Mouse (Mus musculus) brain, embryonic 18.5 days (tissue): ENCODE results near the gene Psmd13.
"Not testable (repeated sequence)": the region's sequence is repeated elsewhere in the genome, so short reads cannot be mapped to it uniquely, and the experiment has no call there.

ENCODE experiments used
- DNase-seq: peaks from one replicate; pipeline ENCODE4 v3.0.0-alpha.2; 2012; ENCODE audit warnings: low read depth, low spot score

Gene Psmd13

DNA sequence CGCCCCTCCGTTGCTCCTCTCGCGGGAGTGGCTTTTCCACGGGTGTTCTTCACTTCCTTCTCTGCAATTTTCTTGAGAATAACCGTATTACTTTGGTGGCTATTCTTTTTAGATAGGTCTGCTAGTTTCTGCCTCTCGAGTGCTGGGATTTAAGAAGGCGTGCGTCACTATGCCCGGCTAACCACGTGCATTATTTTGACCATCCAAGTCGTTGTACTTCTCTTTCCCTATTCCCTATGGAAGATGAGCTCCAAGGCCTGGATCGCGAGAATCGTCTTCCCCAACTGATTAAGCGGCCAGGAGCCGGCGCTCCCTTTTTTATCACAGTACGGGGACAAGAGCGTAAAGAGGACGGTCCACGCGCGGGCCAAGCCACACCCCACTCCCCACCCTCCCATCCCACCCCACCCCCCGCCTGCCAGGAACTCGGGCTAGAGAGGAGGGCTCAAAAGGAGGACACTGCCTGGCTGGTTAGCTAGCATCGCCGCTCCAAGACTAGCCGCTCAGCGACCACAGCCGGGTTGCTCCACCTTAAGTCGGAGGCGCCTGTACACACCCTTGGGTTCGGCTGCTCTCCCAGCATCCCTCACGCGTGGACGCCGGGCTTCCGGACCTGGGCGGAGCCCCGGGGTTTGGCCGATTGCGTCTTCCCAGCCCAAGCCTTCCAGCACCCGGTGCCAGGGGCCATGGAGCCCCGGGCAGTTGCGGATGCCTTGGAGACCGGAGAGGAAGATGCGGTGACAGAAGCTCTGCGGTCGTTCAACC, 24.8 kb upstream of the Psmd13 start, which contains the start of gene Ric8a:
Gene Ric8a (plus strand): TSS at position 173 of the 765 bp plus-strand sequence.
- peak; percentile 54 for DNase-seq

GRCm38 (mm10) chr7:140857550-140858505, 23.9 kb upstream of the Psmd13 start, which contains the start of gene Bet1l:
Bet1l (minus strand) TSS chr7:140857577.
- DNase-seq, result no peak

GRCm38 (mm10) chr7:140858746-140859145, 23.0 kb upstream of the Psmd13 start:
- DNase-seq, result no peak

DNA sequence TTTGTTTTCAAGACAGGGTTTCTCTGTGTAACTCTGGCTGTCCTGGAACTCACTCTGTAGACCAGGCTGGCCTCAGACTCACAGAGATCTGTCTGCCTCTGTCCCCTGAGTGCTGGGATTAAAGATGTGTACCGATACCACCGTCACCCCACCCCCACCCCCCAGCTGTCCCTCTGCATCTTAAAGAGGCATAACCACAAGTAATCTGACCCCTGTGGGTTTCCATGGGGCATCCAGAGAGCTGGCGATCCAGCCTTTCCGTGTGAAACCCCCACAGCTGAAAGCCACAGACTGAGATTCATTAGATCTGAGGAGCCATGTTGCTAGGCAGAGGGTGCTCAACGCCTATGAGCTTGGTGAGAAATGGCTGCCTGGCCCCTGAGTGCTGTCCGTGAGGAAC, 21.8 kb upstream of the Psmd13 start:
- no peak for DNase-seq

DNA sequence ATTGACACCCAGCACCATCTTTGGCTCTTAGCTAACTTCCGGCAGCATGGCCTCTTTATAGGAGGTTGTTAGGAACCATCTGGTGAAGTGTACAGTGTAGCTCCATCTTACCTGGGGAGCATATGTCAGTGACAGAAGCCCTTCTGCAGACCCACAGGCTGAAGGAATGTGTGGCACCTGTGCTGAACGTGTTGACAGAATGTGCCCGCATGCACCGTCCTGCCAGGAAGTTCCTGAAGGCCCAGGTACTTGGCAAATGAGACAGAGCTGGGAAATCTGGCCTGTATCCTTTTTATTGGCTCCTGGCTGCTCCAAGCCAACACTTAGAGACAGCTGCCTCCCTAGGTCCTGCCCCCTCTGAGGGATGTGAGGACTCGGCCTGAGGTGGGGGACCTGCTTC, 21.0 kb upstream of the Psmd13 start:
- DNase-seq, result no peak

GRCm38 (mm10) chr7:140864761-140865160, 17.0 kb upstream of the Psmd13 start:
- no peak for DNase-seq

- no peak for DNase-seq
These were observed 7.5 kb upstream of the Psmd13 start for GRCm38 (mm10) chr7:140874224-140874623.

DNA sequence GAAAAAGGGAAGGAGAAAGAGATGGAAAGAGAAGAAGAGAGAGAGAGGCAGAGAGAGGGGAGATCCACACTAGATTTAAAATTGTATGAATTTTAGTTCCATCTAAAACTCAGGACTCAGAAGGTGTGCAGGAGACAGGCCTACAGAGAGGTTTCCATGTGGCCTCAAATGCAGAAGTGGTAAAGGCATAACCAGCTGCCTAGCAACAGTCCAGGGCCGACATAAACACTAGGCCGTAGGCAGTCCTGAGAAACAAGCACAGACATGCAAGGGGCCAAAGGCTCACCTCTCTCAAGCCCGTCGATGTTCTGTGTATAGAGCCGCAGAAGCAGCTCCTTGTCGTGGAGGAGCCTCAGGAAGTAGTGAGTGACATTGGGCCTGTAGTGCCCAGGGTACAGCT, 4.4 kb upstream of the Psmd13 start:
- DNase-seq, result no peak

- no peak for DNase-seq
These were observed 2.4 kb upstream of the Psmd13 start for GRCm38 (mm10) chr7:140879355-140879754.

- no peak for DNase-seq
These were observed 1.3 kb upstream of the Psmd13 start for GRCm38 (mm10) chr7:140880419-140880818.

- DNase-seq, result no peak
These were observed 778 bp upstream of the Psmd13 start for GRCm38 (mm10) chr7:140880865-140881515.

DNA sequence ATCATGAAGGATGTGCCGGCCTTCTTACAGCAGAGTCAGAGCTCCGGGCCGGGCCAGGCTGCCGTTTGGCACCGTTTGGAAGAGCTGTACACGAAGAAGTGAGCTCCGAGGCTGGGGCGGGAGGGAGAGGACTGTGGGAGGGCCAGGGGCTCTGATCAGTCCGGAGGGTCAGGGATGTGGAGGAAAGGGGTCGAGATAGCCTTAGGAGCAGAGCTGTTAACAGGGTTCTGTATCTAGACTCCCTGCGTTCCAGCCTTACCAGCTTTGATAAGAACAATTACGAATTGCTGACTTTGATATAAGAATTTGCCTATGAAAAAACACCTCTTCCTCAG, 668 bp downstream of the Psmd13 start:
- no peak for DNase-seq

- DNase-seq, result not testable (repeated sequence)
These were observed 8.9 kb downstream of the Psmd13 start for GRCm38 (mm10) chr7:140890636-140891035.

GRCm38 (mm10) chr7:140894031-140894430, 12.3 kb downstream of the Psmd13 start:
- no peak for DNase-seq

DNA sequence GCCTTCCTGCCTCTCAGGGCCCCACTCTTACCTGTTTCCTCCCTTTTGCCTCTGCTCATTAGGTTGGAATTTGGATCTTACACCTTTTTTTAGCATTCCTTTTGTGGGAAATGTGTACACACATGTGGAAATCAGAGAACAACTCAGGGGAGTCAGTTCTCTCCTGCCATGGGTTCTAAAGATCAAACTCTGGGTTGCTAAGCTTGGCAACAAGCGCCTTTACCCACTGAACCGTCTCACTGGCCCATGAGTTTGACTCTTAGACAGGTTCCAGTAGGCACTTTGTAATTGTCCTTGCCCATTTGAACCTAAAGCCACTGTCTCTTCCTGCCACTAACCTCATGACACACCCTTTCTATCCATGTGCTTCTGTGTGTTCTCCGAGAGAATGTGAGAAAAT, 12.8 kb downstream of the Psmd13 start:
- no peak for DNase-seq

DNA sequence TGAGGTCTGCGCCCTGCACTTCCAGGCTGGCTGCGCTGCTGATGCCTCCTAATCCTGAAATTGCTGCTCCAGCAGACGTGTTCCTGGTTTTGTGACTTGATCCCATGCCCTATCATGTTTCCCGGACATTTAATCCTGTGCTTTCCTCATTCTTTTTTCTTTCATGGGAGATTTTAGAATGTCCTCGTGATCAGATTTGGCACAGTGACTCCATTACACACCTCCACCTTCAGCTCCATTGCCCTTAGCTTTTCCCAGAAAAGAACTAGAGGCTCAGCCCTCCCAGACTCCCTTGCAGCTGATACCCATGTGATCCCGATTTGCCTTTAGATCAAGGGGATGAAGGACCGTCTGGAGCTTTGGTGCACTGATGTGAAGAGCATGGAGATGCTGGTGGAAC, 16.1 kb downstream of the Psmd13 start:
- no peak for DNase-seq

- DNase-seq, result no peak
These were observed 17.4 kb downstream of the Psmd13 start for GRCm38 (mm10) chr7:140899121-140899520.

GRCm38 (mm10) chr7:140900220-140900619, 18.5 kb downstream of the Psmd13 start, which contains the start of gene Cox8b:
Cox8b (minus strand) TSS chr7:140900446.
- no peak for DNase-seq

DNA sequence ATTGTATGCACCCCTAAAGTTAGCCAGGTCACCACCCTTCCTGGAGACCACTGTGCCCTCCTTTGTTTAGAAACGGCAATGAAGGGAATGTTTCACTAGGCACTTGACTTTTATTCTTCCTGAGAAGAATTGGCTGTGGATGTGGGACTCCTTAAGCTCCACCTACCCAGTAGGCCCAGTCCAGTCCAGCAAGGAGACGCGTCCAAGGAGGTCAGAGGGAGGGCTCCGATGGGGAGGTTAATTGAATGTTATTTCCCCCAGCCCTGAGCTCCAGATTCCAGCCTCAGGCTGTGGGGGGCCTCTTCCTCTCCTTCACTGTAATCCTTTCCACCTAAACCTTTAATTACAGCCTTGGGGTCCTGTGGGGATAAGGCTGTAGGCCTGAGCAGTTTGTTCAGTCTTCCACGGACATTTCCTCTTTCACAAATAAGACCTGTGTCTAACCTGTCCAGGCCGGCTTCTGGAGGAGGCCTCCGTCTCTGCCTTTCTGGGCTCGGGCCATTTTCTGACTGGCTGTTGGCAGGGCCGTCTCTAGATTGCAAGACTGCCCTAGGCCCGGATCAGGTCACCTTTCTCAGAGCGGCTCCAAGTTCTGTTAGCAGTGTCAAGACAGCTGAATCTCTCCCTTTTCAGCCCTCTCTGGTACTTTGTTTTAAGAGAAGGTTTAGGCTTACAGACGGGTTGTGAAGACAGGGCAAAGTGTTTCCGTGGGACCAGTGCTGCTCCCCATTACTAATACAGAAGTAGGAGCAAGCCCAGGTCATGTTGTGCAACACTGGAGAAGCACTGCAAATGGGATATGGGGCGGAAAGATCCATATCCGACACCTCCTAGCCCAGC, 20.5 kb downstream of the Psmd13 start:
- DNase-seq, result no peak

- DNase-seq, result no peak
These were observed 21.4 kb downstream of the Psmd13 start for GRCm38 (mm10) chr7:140903212-140903611.

DNA sequence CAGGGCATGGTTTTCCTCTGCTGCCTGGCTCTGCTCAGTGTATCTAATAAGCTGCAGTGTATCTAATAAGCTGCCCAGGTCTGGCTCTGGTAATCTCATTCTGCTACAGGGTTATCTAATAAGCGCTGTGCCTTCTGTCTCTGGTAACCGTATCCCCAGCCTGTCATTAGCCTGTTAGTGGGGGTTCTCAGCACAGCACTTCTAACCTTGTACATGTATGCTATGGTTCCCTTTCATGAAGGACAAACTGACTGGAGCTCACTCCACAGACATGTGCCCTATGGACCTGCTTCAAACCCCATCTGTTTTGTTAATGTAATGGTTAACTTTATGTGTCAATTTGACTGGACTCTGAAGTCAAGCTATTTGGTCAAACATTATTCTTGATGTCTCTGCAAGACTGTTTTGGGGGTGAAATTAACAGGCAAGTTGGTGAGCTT, 23.9 kb downstream of the Psmd13 start:
- no peak for DNase-seq
